Mouse (Mus musculus) ovary, postnatal 14 days (tissue): ENCODE measurements at regions not wholly inside any gene's neighbourhood (a gene's known extent, or its start where the extent isn't known, plus 50 kb on each side); places are given as distances from the start of the nearest gene placed in this dataset.

Experiments
- DNase-seq: peaks from one replicate; pipeline ENCODE4 v3.0.0; 2022; ENCODE audit warnings: low spot score

DNA sequence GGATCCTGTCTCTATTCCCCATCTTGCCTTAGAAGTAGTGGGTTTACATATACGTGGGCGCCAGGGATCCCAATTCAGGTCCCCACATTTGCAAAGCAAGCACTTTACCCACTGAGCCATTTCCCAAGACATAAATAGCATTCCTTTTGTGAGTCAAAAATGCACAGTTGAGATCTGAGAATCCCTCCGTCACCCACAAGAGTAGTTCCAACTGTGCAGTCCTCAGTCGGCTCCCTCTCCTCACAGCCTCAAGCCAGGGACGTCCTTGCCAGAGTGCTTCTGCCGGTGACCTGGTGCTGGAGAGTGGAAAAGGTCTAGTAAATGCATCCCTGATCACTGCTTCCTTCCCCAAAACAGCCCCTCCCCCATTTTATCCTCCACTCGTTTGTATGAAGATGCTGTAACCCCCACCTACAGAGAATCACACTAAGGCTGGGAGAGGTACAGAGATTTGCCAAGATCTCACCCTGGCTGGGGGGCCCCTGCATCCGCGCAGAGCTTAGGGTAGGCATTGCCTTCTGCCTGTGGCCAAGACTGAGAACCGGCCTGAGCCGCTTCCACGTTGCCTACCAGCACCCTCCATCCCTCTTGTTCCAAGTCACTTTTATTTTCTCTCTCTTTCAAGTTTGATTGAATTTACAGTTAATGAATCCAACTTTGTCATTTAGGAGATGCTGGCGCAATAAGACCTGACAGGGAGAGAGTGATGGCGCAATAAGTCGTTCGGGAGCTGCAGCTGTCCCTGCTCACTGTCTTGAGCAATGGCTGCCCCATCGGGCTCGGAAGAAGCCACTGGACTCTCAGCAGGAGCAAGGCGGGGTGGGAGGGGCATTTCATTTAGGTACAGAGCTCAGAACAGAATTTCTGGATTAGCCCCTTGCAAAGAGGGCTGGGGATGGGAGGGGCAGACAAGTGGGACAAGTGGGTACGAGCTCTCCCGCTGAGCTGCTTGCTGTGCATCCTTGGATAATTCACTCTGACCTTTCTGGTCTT lies 74.5 kb upstream of the Zfp618 start:
- no peak for DNase-seq

- no peak for DNase-seq
Observed at GRCm38 (mm10) chr4:62912891-62913290, 52.5 kb upstream of the Zfp618 start.
